Comparison of ENCODE assay signal across 8 mouse cellular contexts in genomic region chr4:137189801-137190200, GRCm38 (mm10).
"Had no signal": no experiment of that assay in that cellular context is flagged by ENCODE, and none has a peak within 500 bp of the region (broad histone marks: within the 10 kb centered on the region; RNA-seq: fewer than 3 reads in every experiment).

No protein-coding gene starts in this region.

- H3K4me3 ChIP-seq: left cerebral cortex, adult 2 months; limb, embryonic 13.5 days; midbrain, embryonic 12.5 days; neural tube, embryonic 13.5 days had no signal

- H3K27ac ChIP-seq: left cerebral cortex, adult 2 months; liver, embryonic 14.5 days; midbrain, embryonic 12.5 days; neural tube, embryonic 13.5 days; stomach, postnatal 0 days had no signal

- DNase-seq: lung, adult 18-20 months; right cerebral cortex, postnatal 14 days had no signal
